Mouse (Mus musculus) intestine, embryonic 15.5 days (tissue): ENCODE measurements around the gene Usp13. TPM values are rescaled to one million over a fixed set of nuclear protein-coding genes. Genes with fewer than 3 reads are reported as not detected.

Source experiments
- ATAC-seq: fragments of 200-750 bp; cut with Nextera tagmentation; 2 replicates; pipeline ENCODE4 v1.8.0; 2017; ENCODE audit warnings: moderate TSS enrichment, moderate library complexity
- H3K27ac ChIP-seq: fragments of 300-500 bp; sonication (generic); 2 replicates; pipeline ENCODE4 v1.5.1; 2015; ENCODE audit warnings: mild to moderate bottlenecking, inconsistent platforms
- H3K27me3 ChIP-seq: fragments of 300-500 bp; sonication (generic); replicated peaks from 2 replicates; pipeline ENCODE4 v1.6.1; 2015; ENCODE audit warnings: inconsistent platforms
- H3K36me3 ChIP-seq: fragments of 300-500 bp; sonication (generic); 2 replicates; pipeline ENCODE4 v1.6.1; 2015; ENCODE audit warnings: inconsistent platforms
- H3K4me1 ChIP-seq: fragments of 300-500 bp; sonication (generic); replicated peaks from 2 replicates; pipeline ENCODE4 v1.6.1; 2015; ENCODE audit warnings: inconsistent platforms
- H3K4me2 ChIP-seq: fragments of 300-500 bp; sonication (generic); replicated peaks from 2 replicates; pipeline ENCODE4 v1.6.1; 2015; ENCODE audit warnings: mild to moderate bottlenecking, inconsistent platforms
- H3K4me3 ChIP-seq: fragments of 300-500 bp; sonication (generic); replicated peaks from 2 replicates; pipeline ENCODE4 v1.5.1; 2015; ENCODE audit warnings: inconsistent platforms
- H3K9ac ChIP-seq: fragments of 300-500 bp; sonication (generic); 2 replicates; pipeline ENCODE4 v1.6.1; 2015; ENCODE audit warnings: inconsistent platforms
- H3K9me3 ChIP-seq: fragments of 300-500 bp; sonication (generic); 2 replicates; pipeline ENCODE4 v1.6.1; 2016; ENCODE audit warnings: inconsistent platforms
- WGBS: fragments of 180-500 bp; shearing (Covaris S2); methylation state at CpG from one replicate; pipeline ENCODE4 v1.1.7; 2015; 5-methylcytosine and 5-hydroxymethylcytosine counted together
- polyA plus RNA-seq: library from polyadenylated mRNA; unstranded; fragments of >200 nt; fragmentation: Nextera tagmentation; extraction: Ambion mirVana; gene quantifications from 2 replicates; pipeline ENCODE4 v1.2.1, GENCODE M21; 2015

Usp13 gene
- polyA plus RNA-seq: 2.5 and 4.3 TPM in 2 replicates

DNA sequence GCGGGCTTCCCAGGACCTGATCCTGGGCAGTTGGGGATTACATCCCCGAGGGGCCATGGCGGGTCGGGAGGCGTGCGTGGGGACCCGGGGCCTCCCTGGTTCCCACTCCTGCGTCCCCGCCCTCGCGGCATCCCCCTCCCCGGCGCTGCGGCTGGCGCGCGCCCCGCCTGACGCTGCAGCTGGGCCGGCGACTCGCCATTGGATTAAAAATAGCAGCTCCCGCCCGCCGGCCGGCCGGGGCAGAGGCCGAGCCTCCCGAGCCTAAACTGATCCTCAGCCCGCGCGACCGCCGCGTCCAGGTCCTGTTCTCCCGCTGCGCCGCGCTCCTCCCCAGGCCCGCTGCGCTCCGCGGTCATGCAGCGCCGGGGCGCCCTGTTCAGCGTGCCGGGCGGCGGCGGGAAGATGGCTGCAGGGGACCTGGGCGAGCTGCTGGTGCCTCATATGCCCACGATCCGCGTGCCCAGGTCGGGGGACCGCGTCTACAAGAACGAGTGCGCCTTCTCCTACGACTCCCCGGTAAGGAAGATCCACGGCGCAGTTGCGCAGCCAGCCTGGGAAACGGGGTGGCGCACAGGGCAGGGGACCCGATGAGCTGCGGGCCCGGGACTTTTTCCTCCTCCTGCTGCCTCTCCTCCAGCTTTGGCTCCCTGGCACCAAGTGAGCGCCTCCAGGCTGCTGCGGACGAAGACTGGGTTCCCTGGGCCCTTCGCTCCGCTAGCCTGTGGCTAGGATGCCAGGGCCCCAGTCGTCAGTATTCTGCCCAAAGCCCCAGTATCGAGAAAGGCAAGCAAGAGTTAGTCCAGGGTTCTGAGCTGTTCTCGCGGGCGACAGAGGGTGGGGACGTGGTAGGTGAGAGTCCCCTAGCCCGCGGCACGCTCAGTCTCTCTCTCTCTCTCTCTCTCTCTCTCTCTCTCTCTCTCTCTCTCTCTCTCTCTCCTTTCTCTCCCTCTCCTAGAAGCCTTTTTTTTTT lies at the start of gene Usp13:
Gene Usp13, plus strand, starts transcription at position 190 of the 970 bp plus-strand sequence.
- Histone ChIP-seq H3K27me3 (no peaks in the 10 kb centered on the region), H3K9me3 (no peaks in the 10 kb centered on the region), H3K4me3 (peak within 1 kb of the TSS; percentile 64), H3K9ac (peak within 1 kb of the TSS; percentile 71), H3K4me1 (peaks cover under 1% of the 10 kb centered on the region; the same call in 1 of the 2 replicates), H3K36me3 (no peaks in the 10 kb centered on the region), H3K4me2 (peak within 1 kb of the TSS; percentile 78), H3K27ac (peak within 1 kb of the TSS; percentile 75)
- under 1% methylated on average over 84 of the region's 84 CpGs for WGBS
- peak; percentile 94 for ATAC-seq

GRCm38 (mm10) chr3:32770781-32771180 lies 46.6 kb upstream of the Usp13 start:
- Histone ChIP-seq H3K36me3 (no peaks in the 10 kb centered on the region), H3K9me3 (no peaks in the 10 kb centered on the region), H3K9ac (no peak overlapping the region), H3K4me3 (no peak overlapping the region), H3K27me3 (no peaks in the 10 kb centered on the region), H3K4me2 (no peak overlapping the region), H3K27ac (no peak overlapping the region), H3K4me1 (no peaks in the 10 kb centered on the region)
- 70% methylated on average over 2 of the region's 2 CpGs for WGBS
- no peak for ATAC-seq

DNA sequence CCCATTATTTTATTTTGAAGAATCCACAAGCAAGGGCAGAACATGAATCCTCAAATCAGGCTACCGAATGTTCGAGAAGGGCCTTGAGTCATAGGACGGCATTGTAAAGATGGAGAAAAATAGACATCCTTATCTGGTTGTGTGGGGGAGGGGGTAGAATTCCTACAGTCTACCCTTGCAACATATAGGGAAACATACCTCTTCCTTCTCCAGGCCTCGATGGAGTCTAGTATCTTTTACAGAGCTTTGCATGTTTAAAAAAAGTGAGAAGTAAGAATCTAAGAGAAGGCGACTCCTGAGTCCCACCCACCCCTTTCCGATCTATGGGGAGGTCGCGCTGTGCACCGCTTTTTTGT lies 367 bp upstream of the Usp13 start:
- Histone ChIP-seq H3K4me2 (peak overlapping the region; percentile 78), H3K36me3 (no peaks in the 10 kb centered on the region), H3K27me3 (no peaks in the 10 kb centered on the region), H3K4me3 (peak overlapping the region; percentile 64), H3K4me1 (no peaks in the 10 kb centered on the region), H3K27ac (peak overlapping the region; percentile 75), H3K9me3 (no peaks in the 10 kb centered on the region), H3K9ac (peak overlapping the region; percentile 71)
- 1% methylated on average over 9 of the region's 9 CpGs for WGBS
- peak; percentile 26; the same call in 1 of the 2 replicates for ATAC-seq

- H3K27ac ChIP-seq: no peak overlapping the region
- no peak for ATAC-seq
- no peaks in the 10 kb centered on the region for H3K9me3 ChIP-seq
- H3K9ac ChIP-seq: peak overlapping the region; percentile 8; the same call in 1 of the 2 replicates
- no peaks in the 10 kb centered on the region for H3K36me3 ChIP-seq
- WGBS: 9% methylated on average over 12 of the region's 12 CpGs
- peak overlapping the region; percentile 64 for H3K4me3 ChIP-seq
- no peaks in the 10 kb centered on the region for H3K27me3 ChIP-seq
- peak overlapping the region; percentile 78 for H3K4me2 ChIP-seq
- peaks cover 4% of the 10 kb centered on the region; the same call in 1 of the 2 replicates for H3K4me1 ChIP-seq
Observed at GRCm38 (mm10) chr3:32818327-32818900, 1.1 kb downstream of the Usp13 start.

DNA sequence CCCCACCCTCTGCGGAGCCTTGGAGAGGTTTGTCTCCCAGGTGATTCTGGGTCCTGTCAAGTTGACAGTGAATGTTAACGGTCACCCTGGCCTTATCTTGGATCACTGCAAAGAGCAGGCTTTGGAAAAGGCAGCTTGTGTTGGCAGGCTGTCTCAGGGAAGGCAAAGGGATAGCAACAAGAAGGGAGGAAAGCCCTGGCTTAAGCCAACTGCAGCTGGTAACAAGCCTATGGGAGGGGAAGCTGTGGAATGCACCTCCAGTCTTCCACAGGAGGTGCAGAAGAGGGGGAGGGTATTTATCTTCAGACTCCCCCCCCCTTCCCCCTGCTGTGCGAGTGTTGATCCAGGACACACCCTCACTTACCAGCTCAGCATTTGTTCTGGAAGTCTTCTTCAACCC lies 5.3 kb downstream of the Usp13 start:
- no peak overlapping the region for H3K27ac ChIP-seq
- peaks cover 4% of the 10 kb centered on the region; the same call in 1 of the 2 replicates for H3K4me1 ChIP-seq
- H3K9me3 ChIP-seq: no peaks in the 10 kb centered on the region
- no peak overlapping the region for H3K4me3 ChIP-seq
- ATAC-seq: peak; percentile 39; the same call in 1 of the 2 replicates
- no peaks in the 10 kb centered on the region for H3K27me3 ChIP-seq
- H3K36me3 ChIP-seq: no peaks in the 10 kb centered on the region
- no peak overlapping the region for H3K9ac ChIP-seq
- no peak overlapping the region for H3K4me2 ChIP-seq
- WGBS: 17% methylated on average over 3 of the region's 3 CpGs

DNA sequence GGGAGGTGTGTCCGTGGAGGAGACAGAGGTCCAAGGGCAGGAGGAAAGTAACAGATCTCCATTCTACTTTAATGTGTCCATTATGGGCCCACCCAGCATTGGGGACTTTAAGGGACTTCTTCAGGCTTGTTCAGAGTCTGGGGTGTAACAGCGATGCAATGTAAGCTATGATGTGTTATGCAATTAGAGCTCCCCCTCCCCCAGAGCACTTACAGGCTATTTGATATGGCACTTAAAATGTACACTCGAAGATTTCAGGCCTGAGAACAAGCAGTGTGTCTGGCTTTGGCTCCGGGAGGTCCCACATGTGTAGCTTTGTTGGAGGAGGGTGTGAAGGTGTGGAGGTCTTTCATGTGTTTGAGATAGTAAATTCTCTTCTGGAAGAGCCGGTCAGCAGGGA lies 7.6 kb downstream of the Usp13 start:
- Histone ChIP-seq H3K4me3 (no peak overlapping the region), H3K9ac (no peak overlapping the region), H3K4me2 (no peak overlapping the region), H3K27me3 (no peaks in the 10 kb centered on the region), H3K9me3 (no peaks in the 10 kb centered on the region), H3K36me3 (no peaks in the 10 kb centered on the region), H3K27ac (no peak overlapping the region), H3K4me1 (peaks cover 4% of the 10 kb centered on the region; the same call in 1 of the 2 replicates)
- ATAC-seq: no peak
- WGBS: 81% methylated on average over 5 of the region's 5 CpGs

GRCm38 (mm10) chr3:32825964-32826479 lies 8.7 kb downstream of the Usp13 start:
- WGBS: 85% methylated on average over 3 of the region's 3 CpGs
- no peak for ATAC-seq
- no peak overlapping the region for H3K9ac ChIP-seq
- no peaks in the 10 kb centered on the region for H3K27me3 ChIP-seq
- no peak overlapping the region for H3K4me2 ChIP-seq
- no peak overlapping the region for H3K4me3 ChIP-seq
- H3K4me1 ChIP-seq: peaks cover 4% of the 10 kb centered on the region; the same call in 1 of the 2 replicates
- H3K36me3 ChIP-seq: no peaks in the 10 kb centered on the region
- no peaks in the 10 kb centered on the region for H3K9me3 ChIP-seq
- no peak overlapping the region for H3K27ac ChIP-seq

DNA sequence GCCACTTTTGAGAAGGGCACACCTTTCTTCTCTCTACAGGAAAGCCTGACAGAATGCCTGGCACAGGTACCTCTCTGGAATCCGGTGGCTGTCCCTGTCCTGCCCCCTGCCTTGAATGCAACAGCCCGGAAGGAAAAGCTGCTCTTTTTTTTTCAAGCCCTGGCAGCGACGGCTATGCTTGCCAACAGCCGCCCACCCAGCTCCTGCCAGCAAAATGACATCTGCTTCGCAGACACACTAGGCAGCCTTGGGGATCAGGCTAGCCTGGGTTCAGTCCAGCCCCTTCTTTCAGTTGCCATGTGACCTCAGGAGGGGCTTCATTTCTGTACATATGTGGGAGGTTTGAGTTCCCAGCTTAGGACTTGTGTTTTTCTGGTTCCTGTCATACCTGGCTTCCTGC lies 9.4 kb downstream of the Usp13 start:
- ATAC-seq: no peak
- no peak overlapping the region for H3K4me3 ChIP-seq
- 83% methylated on average over 6 of the region's 6 CpGs for WGBS

GRCm38 (mm10) chr3:32833871-32834270 lies 16.5 kb downstream of the Usp13 start:
- H3K27me3 ChIP-seq: no peaks in the 10 kb centered on the region
- 57% methylated on average over 2 of the region's 2 CpGs for WGBS
- no peak overlapping the region for H3K4me2 ChIP-seq
- no peak overlapping the region for H3K9ac ChIP-seq
- H3K27ac ChIP-seq: no peak overlapping the region
- H3K4me1 ChIP-seq: no peaks in the 10 kb centered on the region
- no peaks in the 10 kb centered on the region for H3K9me3 ChIP-seq
- no peaks in the 10 kb centered on the region for H3K36me3 ChIP-seq
- no peak for ATAC-seq
- no peak overlapping the region for H3K4me3 ChIP-seq

More for the DNA sequence above, 9.4 kb downstream of the Usp13 start:
- Histone ChIP-seq H3K27ac (no peak overlapping the region), H3K27me3 (no peaks in the 10 kb centered on the region), H3K9me3 (no peaks in the 10 kb centered on the region), H3K36me3 (no peaks in the 10 kb centered on the region), H3K9ac (no peak overlapping the region), H3K4me1 (peaks cover 4% of the 10 kb centered on the region; the same call in 1 of the 2 replicates), H3K4me2 (no peak overlapping the region)

GRCm38 (mm10) chr3:32837847-32838246 lies 20.5 kb downstream of the Usp13 start:
- Histone ChIP-seq H3K9ac (no peak overlapping the region), H3K36me3 (no peaks in the 10 kb centered on the region), H3K27ac (no peak overlapping the region), H3K27me3 (no peaks in the 10 kb centered on the region), H3K4me1 (no peaks in the 10 kb centered on the region), H3K4me2 (no peak overlapping the region), H3K9me3 (no peaks in the 10 kb centered on the region), H3K4me3 (no peak overlapping the region)
- WGBS: 85% methylated on average over 7 of the region's 7 CpGs
- ATAC-seq: no peak

DNA sequence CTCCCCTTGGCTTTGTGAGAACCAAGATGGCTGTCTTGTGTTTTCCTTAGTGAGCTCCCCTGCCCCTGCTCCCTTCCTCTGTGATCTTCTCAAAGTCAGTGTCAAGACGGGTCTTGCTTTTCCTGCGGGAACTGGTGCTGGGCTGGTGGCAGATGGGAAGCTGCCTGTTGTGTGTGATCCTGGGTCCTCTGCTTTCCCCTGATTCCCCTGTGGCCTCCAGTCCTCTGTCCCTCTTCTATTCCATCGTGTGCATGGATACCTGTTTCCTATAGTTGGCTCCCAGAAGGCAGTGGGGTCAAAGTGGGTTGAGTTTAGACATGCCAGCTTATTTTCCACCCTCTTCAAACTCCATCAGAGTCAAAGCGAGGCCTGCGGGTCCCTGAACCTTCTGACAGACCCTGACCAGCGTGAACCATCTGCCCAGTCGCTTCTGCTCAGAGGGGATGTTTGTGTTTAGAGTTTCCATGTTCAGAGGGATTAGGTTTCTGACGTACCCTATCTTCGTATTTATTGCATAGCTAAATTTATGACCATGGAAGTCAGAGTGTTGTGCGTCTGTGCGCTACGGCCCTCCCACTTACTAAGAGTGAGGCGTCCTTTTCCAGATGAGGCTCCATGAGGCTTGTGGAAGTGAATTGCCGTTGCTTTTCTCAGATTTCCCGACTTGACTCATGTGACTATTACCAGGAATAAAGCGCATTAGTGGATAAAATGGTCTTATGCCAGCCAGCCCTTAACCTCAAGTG lies 39.2 kb downstream of the Usp13 start:
- Histone ChIP-seq H3K27ac (no peak overlapping the region), H3K9me3 (no peaks in the 10 kb centered on the region), H3K36me3 (no peaks in the 10 kb centered on the region), H3K9ac (no peak overlapping the region), H3K4me2 (no peak overlapping the region), H3K4me1 (no peaks in the 10 kb centered on the region), H3K4me3 (no peak overlapping the region), H3K27me3 (no peaks in the 10 kb centered on the region)
- WGBS: 59% methylated on average over 16 of the region's 16 CpGs
- ATAC-seq: no peak

GRCm38 (mm10) chr3:32871081-32871480 lies 53.7 kb downstream of the Usp13 start:
- ATAC-seq: no peak
- Histone ChIP-seq H3K4me2 (no peak overlapping the region), H3K9ac (no peak overlapping the region), H3K27ac (no peak overlapping the region), H3K36me3 (no peaks in the 10 kb centered on the region), H3K4me3 (no peak overlapping the region), H3K27me3 (no peaks in the 10 kb centered on the region), H3K4me1 (no peaks in the 10 kb centered on the region), H3K9me3 (no peaks in the 10 kb centered on the region)
- WGBS: 81% methylated on average over 3 of the region's 3 CpGs
